Mouse (Mus musculus): ENCODE measurements around the gene Arl14ep. TPM values are rescaled to one million over a fixed set of nuclear protein-coding genes. Genes with fewer than 3 reads are reported as not detected.
A peak's percentile ranks its signal among the peaks of the same experiment; 100 is the strongest.
"Not testable (repeated sequence)": the region's sequence is repeated elsewhere in the genome, so short reads cannot be mapped to it uniquely, and the experiment has no call there.

Gene Arl14ep
- total RNA-seq, 1 experiment, result 39.4 TPM

- in situ Hi-C loops (cut with MboI; ENCODE audit: low sequenced_read_pairs in 2 of 2, unreplicated experiment in 2 of 2), result no loop called here
- Histone ChIP-seq H3K27ac (ENCODE audit: insufficient read depth, low read depth, low read length, poor library complexity, severe bottlenecking) (no peak overlapping the region), H3K9ac (ENCODE audit: insufficient read depth, low read depth, low read length, poor library complexity, severe bottlenecking) (no peak overlapping the region), H3K36me3 (ENCODE audit: control insufficient read depth, insufficient read depth, low read length, poor library complexity, severe bottlenecking) (no peaks in the 10 kb centered on the region), H3K9me3 (ENCODE audit: control insufficient read depth, insufficient read depth, low read depth, low read length) (no peaks in the 10 kb centered on the region), H3K4me3 (ENCODE audit: insufficient read depth in 1 of 2, low read depth in 1 of 2, low read length in 2 of 2, poor library complexity in 1 of 2, severe bottlenecking in 1 of 2) (no peak overlapping the region), H3K4me1 (ENCODE audit: control insufficient read depth in 2 of 2, insufficient read depth in 2 of 2, low read length in 2 of 2, poor library complexity in 1 of 2) (no peaks in the 10 kb centered on the region)
- DNase-seq (ENCODE audit: low read depth, low spot score), result no peak
- TF ChIP-seq ZC3H11A (IDR thresholded peaks at IDR 0.05; ENCODE audit: borderline replicate concordance, low read depth, low read length) (no peak), CHD2 (IDR thresholded peaks at IDR 0.05; ENCODE audit: low read depth, low read length) (no peak), HCFC1 (IDR thresholded peaks at IDR 0.05; ENCODE audit: borderline replicate concordance, insufficient read depth, low read length) (no peak), MAFK (IDR thresholded peaks at IDR 0.05; ENCODE audit: insufficient read depth, low read depth, low read length) (no peak), ZNF384 (IDR thresholded peaks at IDR 0.05; ENCODE audit: low read depth, low read length) (no peak)
These were observed 38.1 kb upstream of the Arl14ep start for GRCm38 (mm10) chr2:107012318-107012717.

- no peak for TF ChIP-seq HCFC1 (IDR thresholded peaks at IDR 0.05; ENCODE audit: borderline replicate concordance, insufficient read depth, low read length)
- no peak for TF ChIP-seq ZC3H11A (IDR thresholded peaks at IDR 0.05; ENCODE audit: borderline replicate concordance, low read depth, low read length)
- TF ChIP-seq MAFK (IDR thresholded peaks at IDR 0.05; ENCODE audit: insufficient read depth, low read depth, low read length), result no peak
- TF ChIP-seq CHD2 (IDR thresholded peaks at IDR 0.05; ENCODE audit: low read depth, low read length), result no peak
- no peak for TF ChIP-seq ZNF384 (IDR thresholded peaks at IDR 0.05; ENCODE audit: low read depth, low read length)
- Histone ChIP-seq H3K9me3 (ENCODE audit: control insufficient read depth, insufficient read depth, low read depth, low read length) (no peaks in the 10 kb centered on the region), H3K4me3 (ENCODE audit: insufficient read depth in 1 of 2, low read depth in 1 of 2, low read length in 2 of 2, poor library complexity in 1 of 2, severe bottlenecking in 1 of 2) (no peak overlapping the region), H3K4me1 (ENCODE audit: control insufficient read depth in 2 of 2, insufficient read depth in 2 of 2, low read length in 2 of 2, poor library complexity in 1 of 2) (no peaks in the 10 kb centered on the region), H3K9ac (ENCODE audit: insufficient read depth, low read depth, low read length, poor library complexity, severe bottlenecking) (no peak overlapping the region), H3K27ac (ENCODE audit: insufficient read depth, low read depth, low read length, poor library complexity, severe bottlenecking) (no peak overlapping the region), H3K36me3 (ENCODE audit: control insufficient read depth, insufficient read depth, low read length, poor library complexity, severe bottlenecking) (no peaks in the 10 kb centered on the region)
- peak; percentile 7 for DNase-seq (ENCODE audit: low read depth, low spot score)
- in situ Hi-C loops (cut with MboI; ENCODE audit: low sequenced_read_pairs in 2 of 2, unreplicated experiment in 2 of 2), result no loop called here
These were observed 35.9 kb upstream of the Arl14ep start for GRCm38 (mm10) chr2:107010160-107010559.

GRCm38 (mm10) chr2:107006378-107006777, 32.2 kb upstream of the Arl14ep start:
- no peak overlapping the region for H3K27ac ChIP-seq (ENCODE audit: insufficient read depth, low read depth, low read length, poor library complexity, severe bottlenecking)
- DNase-seq (ENCODE audit: low read depth, low spot score), result no peak
- H3K4me3 ChIP-seq (ENCODE audit: insufficient read depth in 1 of 2, low read depth in 1 of 2, low read length in 2 of 2, poor library complexity in 1 of 2, severe bottlenecking in 1 of 2), result no peak overlapping the region
- H3K9me3 ChIP-seq (ENCODE audit: control insufficient read depth, insufficient read depth, low read depth, low read length), result no peaks in the 10 kb centered on the region
- TF ChIP-seq HCFC1 (IDR thresholded peaks at IDR 0.05; ENCODE audit: borderline replicate concordance, insufficient read depth, low read length) (no peak), MAFK (IDR thresholded peaks at IDR 0.05; ENCODE audit: insufficient read depth, low read depth, low read length) (no peak), ZC3H11A (IDR thresholded peaks at IDR 0.05; ENCODE audit: borderline replicate concordance, low read depth, low read length) (no peak), ZNF384 (IDR thresholded peaks at IDR 0.05; ENCODE audit: low read depth, low read length) (no peak), CHD2 (IDR thresholded peaks at IDR 0.05; ENCODE audit: low read depth, low read length) (no peak)
- no peaks in the 10 kb centered on the region for H3K36me3 ChIP-seq (ENCODE audit: control insufficient read depth, insufficient read depth, low read length, poor library complexity, severe bottlenecking)
- no peak overlapping the region for H3K9ac ChIP-seq (ENCODE audit: insufficient read depth, low read depth, low read length, poor library complexity, severe bottlenecking)
- H3K4me1 ChIP-seq (ENCODE audit: control insufficient read depth in 2 of 2, insufficient read depth in 2 of 2, low read length in 2 of 2, poor library complexity in 1 of 2), result no peaks in the 10 kb centered on the region
- in situ Hi-C loops (cut with MboI; ENCODE audit: low sequenced_read_pairs in 2 of 2, unreplicated experiment in 2 of 2), result no loop called here

GRCm38 (mm10) chr2:107005876-107006275, 31.7 kb upstream of the Arl14ep start:
- DNase-seq (ENCODE audit: low read depth, low spot score); H3K9me3 ChIP-seq (ENCODE audit: control insufficient read depth, insufficient read depth, low read depth, low read length); H3K4me3 ChIP-seq (ENCODE audit: insufficient read depth in 1 of 2, low read depth in 1 of 2, low read length in 2 of 2, poor library complexity in 1 of 2, severe bottlenecking in 1 of 2); H3K9ac ChIP-seq (ENCODE audit: insufficient read depth, low read depth, low read length, poor library complexity, severe bottlenecking); H3K36me3 ChIP-seq (ENCODE audit: control insufficient read depth, insufficient read depth, low read length, poor library complexity, severe bottlenecking); in situ Hi-C loops (cut with MboI; ENCODE audit: low sequenced_read_pairs in 2 of 2, unreplicated experiment in 2 of 2); H3K27ac ChIP-seq (ENCODE audit: insufficient read depth, low read depth, low read length, poor library complexity, severe bottlenecking); H3K4me1 ChIP-seq (ENCODE audit: control insufficient read depth in 2 of 2, insufficient read depth in 2 of 2, low read length in 2 of 2, poor library complexity in 1 of 2): not testable (repeated sequence)

GRCm38 (mm10) chr2:106991261-106991660, 17.0 kb upstream of the Arl14ep start:
- Histone ChIP-seq H3K9ac (ENCODE audit: insufficient read depth, low read depth, low read length, poor library complexity, severe bottlenecking) (no peak overlapping the region), H3K4me1 (ENCODE audit: control insufficient read depth in 2 of 2, insufficient read depth in 2 of 2, low read length in 2 of 2, poor library complexity in 1 of 2) (no peaks in the 10 kb centered on the region), H3K9me3 (ENCODE audit: control insufficient read depth, insufficient read depth, low read depth, low read length) (no peaks in the 10 kb centered on the region), H3K36me3 (ENCODE audit: control insufficient read depth, insufficient read depth, low read length, poor library complexity, severe bottlenecking) (no peaks in the 10 kb centered on the region), H3K4me3 (ENCODE audit: insufficient read depth in 1 of 2, low read depth in 1 of 2, low read length in 2 of 2, poor library complexity in 1 of 2, severe bottlenecking in 1 of 2) (no peak overlapping the region), H3K27ac (ENCODE audit: insufficient read depth, low read depth, low read length, poor library complexity, severe bottlenecking) (no peak overlapping the region)
- DNase-seq (ENCODE audit: low read depth, low spot score), result no peak
- TF ChIP-seq HCFC1 (IDR thresholded peaks at IDR 0.05; ENCODE audit: borderline replicate concordance, insufficient read depth, low read length) (no peak), MAFK (IDR thresholded peaks at IDR 0.05; ENCODE audit: insufficient read depth, low read depth, low read length) (no peak), ZNF384 (IDR thresholded peaks at IDR 0.05; ENCODE audit: low read depth, low read length) (no peak), CHD2 (IDR thresholded peaks at IDR 0.05; ENCODE audit: low read depth, low read length) (no peak), ZC3H11A (IDR thresholded peaks at IDR 0.05; ENCODE audit: borderline replicate concordance, low read depth, low read length) (no peak)
- in situ Hi-C loops (cut with MboI; ENCODE audit: low sequenced_read_pairs in 2 of 2, unreplicated experiment in 2 of 2), result no loop called here

Measured in ES-E14 (cell line).